Mouse (Mus musculus) right cerebral cortex, postnatal 10 days (tissue): Measurements from ENCODE around the gene Gm8439.

Experiments used
- DNase-seq, 2 experiments: peaks; one replicate each; pipeline ENCODE4 v3.0.0; 2021; ENCODE audit warnings: low spot score in 2 of 2

Gm8439 gene

DNA sequence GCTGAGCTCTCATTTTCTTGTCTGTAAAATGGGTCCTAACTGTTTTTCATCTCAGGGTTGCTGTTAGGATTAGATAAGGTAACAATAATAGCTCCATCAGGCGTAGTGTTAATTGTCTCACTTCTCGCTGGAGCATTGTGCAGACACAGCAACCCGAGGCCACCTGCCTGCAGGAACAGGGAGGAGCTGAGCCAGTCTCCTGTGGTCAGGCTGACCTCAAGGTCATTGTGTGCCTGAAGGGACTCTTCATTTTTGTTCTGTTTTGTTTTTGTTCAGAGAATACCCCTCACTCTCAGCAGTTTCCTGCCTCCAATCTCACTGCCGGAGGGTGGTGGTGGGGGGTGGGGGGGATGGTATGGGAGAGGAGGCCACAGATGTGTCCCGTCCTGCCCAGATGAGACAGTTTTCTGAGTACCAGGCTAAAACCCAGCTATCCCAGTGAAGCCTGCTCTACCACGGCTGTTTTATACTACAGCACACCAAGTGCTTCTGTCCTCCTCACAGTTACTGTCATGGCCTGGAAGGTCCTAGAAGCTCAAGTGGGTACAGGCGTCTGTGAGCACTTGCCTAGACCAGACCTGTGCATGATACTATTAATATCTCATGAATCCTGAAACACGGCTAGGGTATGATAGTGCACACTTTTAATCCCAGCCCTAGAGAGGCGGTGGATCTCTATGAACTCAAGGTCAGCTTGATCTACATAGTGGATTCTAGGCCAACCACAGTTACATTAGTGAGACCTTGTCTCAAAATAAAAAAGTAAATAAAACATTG lies 23.9 kb downstream of the Gm8439 start:
- no peak for DNase-seq

DNA sequence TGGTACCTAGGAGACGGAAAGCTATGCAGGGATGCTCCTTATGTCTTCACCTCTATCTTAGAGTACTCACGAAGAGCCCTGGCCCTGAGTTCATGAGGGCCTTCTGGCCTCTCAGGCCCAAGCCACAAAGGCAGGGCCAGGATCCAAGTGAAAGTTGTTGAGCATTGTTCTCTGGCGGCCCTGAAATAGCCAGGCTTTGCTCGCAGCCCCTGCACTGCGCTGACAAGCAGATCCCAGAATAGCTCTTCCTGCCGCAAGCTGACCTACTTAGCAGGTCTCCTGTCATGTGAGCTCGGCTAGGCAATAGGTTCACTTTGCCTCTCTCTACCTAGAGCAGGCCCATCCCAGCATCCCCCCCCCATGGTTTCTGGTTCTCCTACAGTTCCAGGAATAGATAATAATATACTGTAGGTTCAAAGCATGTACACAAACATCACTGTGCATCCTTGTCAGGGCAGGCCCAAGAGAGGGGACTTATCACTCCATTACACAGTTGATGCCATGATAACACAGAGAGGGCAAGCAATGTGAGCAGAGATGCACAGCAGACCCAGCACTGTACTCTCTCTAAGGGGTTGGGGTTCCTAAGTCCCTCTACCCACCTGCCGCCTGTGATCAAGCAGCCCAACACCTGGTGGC lies 25.3 kb downstream of the Gm8439 start:
- peak; percentile 68 to 78 for DNase-seq

GRCm38 (mm10) chr4:120614644-120615043 lies 26.1 kb downstream of the Gm8439 start:
- no peak for DNase-seq

DNA sequence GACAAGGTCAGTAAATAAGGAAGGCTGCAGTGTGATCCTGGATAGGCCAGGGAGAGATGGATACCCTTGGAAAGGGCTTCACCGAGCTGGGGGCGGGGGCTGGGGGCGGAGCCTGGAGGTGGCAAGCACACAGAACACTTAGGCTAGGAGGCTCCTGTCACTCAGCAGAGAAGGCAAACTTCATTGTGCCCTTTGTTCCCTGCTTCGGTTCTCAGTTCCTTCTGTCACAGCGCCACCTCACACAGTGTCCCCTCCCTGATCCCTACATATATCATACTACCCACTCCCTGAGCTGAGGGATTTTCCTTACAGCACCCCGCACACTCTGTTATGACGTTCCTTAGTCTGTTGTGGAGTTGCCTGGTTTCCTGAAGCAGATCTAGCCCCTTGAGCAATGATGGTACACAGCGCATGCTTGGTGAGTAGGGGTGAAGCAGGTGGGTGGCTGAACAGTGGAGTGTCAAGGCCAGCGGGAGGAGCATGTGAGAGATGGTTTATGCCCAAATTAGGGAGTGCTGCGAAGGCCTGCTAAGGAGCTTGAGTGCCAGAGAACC lies 27.1 kb downstream of the Gm8439 start:
- peak in 1 of 2 experiments; percentile 37 for DNase-seq

GRCm38 (mm10) chr4:120616199-120617025 lies 27.9 kb downstream of the Gm8439 start:
- no peak for DNase-seq

DNA sequence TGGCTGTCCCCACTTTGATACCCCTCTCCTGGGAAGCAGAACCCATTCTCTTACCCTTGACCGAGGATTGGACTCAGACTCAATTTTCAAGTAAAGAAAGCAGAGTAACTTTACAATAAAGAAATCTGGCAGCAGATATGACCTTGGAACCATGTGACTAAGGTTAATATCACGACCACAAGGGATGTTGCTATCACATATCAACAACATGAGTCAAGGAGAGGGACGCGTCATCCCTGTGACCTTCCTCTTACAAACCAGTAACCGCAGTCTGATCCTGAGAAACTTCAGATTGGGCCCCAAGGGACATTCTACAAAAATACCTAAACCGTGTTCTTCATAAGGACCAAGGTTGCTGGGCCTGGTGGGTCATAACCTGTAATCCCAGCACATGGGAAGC lies 39.2 kb downstream of the Gm8439 start:
- no peak for DNase-seq

GRCm38 (mm10) chr4:120630218-120630931 lies 41.8 kb downstream of the Gm8439 start:
- DNase-seq, result no peak

DNA sequence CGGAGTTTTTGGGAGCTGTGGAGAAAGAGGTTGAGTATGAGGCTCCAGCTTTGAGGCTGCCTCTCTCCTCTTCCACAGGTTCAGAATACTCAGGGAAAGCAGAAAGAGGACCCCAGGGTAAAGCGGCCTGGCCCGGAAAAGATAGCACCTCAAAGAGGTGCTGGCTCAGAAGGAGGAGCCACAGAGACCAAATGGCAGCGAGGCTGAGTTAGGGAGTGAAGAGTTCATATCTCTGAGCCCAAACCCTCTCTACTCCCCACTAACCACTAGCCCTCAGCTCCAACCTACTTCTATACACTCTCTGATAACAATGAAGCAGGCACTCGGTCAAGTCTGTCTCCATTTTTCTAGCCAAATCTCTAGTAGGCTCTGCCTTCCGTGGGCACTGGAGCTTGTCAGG lies 43.3 kb downstream of the Gm8439 start:
- no peak for DNase-seq

- no peak for DNase-seq
Observed at GRCm38 (mm10) chr4:120635351-120635750, 46.8 kb downstream of the Gm8439 start.

- no peak for DNase-seq
Observed at GRCm38 (mm10) chr4:120641946-120642345, 53.4 kb downstream of the Gm8439 start.

DNA sequence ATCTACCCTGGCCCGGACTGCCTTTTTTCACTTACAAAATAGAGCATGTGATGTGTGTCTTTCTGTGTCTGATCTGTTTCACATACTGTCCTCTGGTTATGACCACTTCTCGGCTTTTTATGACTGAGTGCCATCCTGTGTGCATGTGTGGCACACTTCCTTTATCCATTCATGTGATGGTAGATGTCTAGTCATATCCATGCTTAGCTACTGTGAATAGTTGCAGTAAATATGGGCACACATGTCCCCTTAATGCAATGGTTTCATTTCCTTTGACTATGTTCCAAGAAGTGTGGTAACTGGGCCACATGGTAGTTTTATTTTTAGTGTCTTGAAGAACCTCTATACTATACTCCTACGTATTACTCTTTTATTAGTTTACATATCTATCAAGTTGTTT lies 55.4 kb downstream of the Gm8439 start:
- DNase-seq, result no peak

DNA sequence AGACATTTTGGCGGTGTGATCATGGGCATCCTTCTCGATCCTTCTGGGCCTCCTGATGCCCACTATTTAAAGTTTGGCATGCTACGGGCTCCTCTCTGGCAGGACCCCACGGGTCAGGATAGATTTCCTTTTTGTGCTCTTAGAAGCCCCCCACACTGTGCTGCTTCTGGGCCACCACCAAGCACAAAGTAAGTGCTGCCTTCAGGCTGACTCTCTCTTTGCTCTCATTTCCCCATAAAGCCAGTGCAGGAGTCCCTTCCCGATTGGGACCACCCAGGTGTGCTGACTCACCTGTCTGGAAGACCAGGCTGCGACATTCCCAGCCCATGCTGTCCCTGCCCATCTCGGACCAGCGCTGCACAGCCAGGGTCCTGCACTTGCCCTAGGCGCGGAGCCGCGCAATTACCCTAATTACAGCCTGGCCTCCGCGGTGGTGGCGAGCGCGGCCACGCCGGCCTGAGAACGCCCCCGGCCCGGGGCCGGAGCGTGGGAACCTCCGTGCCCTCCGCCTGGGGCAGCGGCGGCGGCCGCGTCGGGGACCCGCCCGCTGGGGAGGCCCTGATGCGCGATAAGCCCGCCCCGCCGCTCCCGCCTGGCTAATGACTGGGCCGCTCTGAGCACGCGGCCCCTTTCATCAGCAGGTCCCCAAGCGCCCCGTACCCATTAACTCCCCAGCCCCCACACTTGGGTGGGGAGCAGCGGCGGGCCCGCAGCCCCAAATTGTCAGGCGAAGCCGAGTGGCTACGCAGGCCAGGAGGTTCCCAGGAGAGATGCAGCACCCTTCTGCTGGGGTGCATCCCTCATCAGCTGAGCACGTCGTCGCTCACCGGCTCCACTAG lies 61.0 kb downstream of the Gm8439 start:
- peak; percentile 69 to 71 for DNase-seq

- DNase-seq, result no peak
Observed at GRCm38 (mm10) chr4:120650208-120650592, 61.7 kb downstream of the Gm8439 start.

- no peak for DNase-seq
Observed at GRCm38 (mm10) chr4:120655898-120656297, 67.4 kb downstream of the Gm8439 start.
